Mouse (Mus musculus) liver, adult 2 months (tissue): Measurements from ENCODE around the gene Liph. TPM values are rescaled to one million over a fixed set of nuclear protein-coding genes. Genes with fewer than 3 reads are reported as not detected.

Source experiments
- DNase-seq: peaks from one replicate; pipeline ENCODE4 v3.0.0-alpha.2; 2011; ENCODE audit warnings: low read depth, low spot score; ENCODE audit errors: extremely low read depth
- H3K27ac ChIP-seq: fragments of 200-500 bp; replicated peaks from 2 replicates; pipeline ENCODE4 v1.5.1; 2012; ENCODE audit warnings: low read depth, mild to moderate bottlenecking, control low read depth, inconsistent platforms, low read length; ENCODE audit not compliant: insufficient read depth
- H3K27me3 ChIP-seq: fragments of 200-500 bp; 2 replicates; pipeline ENCODE4 v1.6.1; 2012; ENCODE audit warnings: mild to moderate bottlenecking, moderate library complexity, low read length, inconsistent platforms; ENCODE audit not compliant: control insufficient read depth, insufficient read depth
- H3K36me3 ChIP-seq: fragments of 200-500 bp; 2 replicates; pipeline ENCODE4 v1.6.1; 2012; ENCODE audit warnings: low read length, inconsistent platforms; ENCODE audit not compliant: control insufficient read depth, insufficient read depth
- H3K4me1 ChIP-seq: fragments of 200-500 bp; 2 replicates; pipeline ENCODE4 v1.6.1; 2011; ENCODE audit warnings: low read length; ENCODE audit not compliant: control insufficient read depth, insufficient read depth
- H3K4me3 ChIP-seq: fragments of 200-500 bp; 2 replicates; pipeline ENCODE4 v1.5.1; 2011; ENCODE audit warnings: low read depth, mild to moderate bottlenecking, control low read depth, low read length, moderate library complexity; ENCODE audit not compliant: insufficient read depth
- H3K79me2 ChIP-seq: fragments of 200-500 bp; 2 replicates; pipeline ENCODE4 v1.6.1; 2012; ENCODE audit warnings: inconsistent platforms, mild to moderate bottlenecking, low read length, moderate library complexity; ENCODE audit not compliant: control insufficient read depth, insufficient read depth
- H3K9ac ChIP-seq: fragments of 200-500 bp; 2 replicates; pipeline ENCODE4 v1.6.1; 2012; ENCODE audit warnings: low read depth, mild to moderate bottlenecking, control low read depth, inconsistent platforms, low read length
- CTCF ChIP-seq: fragments of 200-500 bp; IDR thresholded peaks from 2 replicates; pipeline ENCODE4 v1.5.1; 2011; ENCODE audit warnings: low read depth, low read length, control low read depth
- POLR2A ChIP-seq: fragments of 200-500 bp; IDR thresholded peaks from 2 replicates; pipeline ENCODE4 v1.6.1; 2011; ENCODE audit warnings: low read length, control low read depth; ENCODE audit not compliant: insufficient read depth; ENCODE audit errors: extremely low read depth
- WGBS: fragments of 180-500 bp; shearing (Covaris S2); methylation state at CpG from one replicate; pipeline ENCODE4 v1.1.7; 2018; 5-methylcytosine and 5-hydroxymethylcytosine counted together
- polyA plus RNA-seq: library from polyadenylated mRNA; depleted of rRNA; stranded (reverse); fragments of >200 nt; gene quantifications from 2 replicates; pipeline ENCODE4 v1.2.3, GENCODE M21; 2012; rRNA removed
- total RNA-seq: library from RNA; depleted of rRNA; stranded (reverse); fragments of >200 nt; gene quantifications from 2 replicates; pipeline ENCODE4 v1.2.3, GENCODE M21; 2014; rRNA removed

Gene Liph
- total RNA-seq (0.07 and 0.09 TPM in 2 replicates), polyA plus RNA-seq (0.12 TPM in 1 of 2 replicates, not detected in the other)

- no peaks in the 10 kb centered on the region for H3K27me3 ChIP-seq
- no peaks in the 10 kb centered on the region for H3K79me2 ChIP-seq
- peak within 1 kb of the TSS; percentile 0; the same call in 1 of the 2 replicates for H3K4me3 ChIP-seq
- H3K4me1 ChIP-seq, result no peaks in the 10 kb centered on the region
- H3K36me3 ChIP-seq, result no peaks in the 10 kb centered on the region
- no peak within 1 kb of the TSS for H3K9ac ChIP-seq
- TF ChIP-seq POLR2A (no peak), CTCF (no peak)
- 16% methylated on average over 16 of the region's 16 CpGs for WGBS
- no peak within 1 kb of the TSS for H3K27ac ChIP-seq
- DNase-seq, result no peak
Measured at GRCm38 (mm10) chr16:21995304-21995703, at the start of gene Liph. Gene Liph (minus strand): TSS chr16:21995663.

GRCm38 (mm10) chr16:22043830-22044229, 48.4 kb upstream of the Liph start:
- no peak overlapping the region for H3K9ac ChIP-seq
- H3K79me2 ChIP-seq, result no peaks in the 10 kb centered on the region
- no peaks in the 10 kb centered on the region for H3K4me1 ChIP-seq
- DNase-seq, result no peak
- TF ChIP-seq CTCF, result no peak
- no peak for TF ChIP-seq POLR2A
- H3K4me3 ChIP-seq, result no peak overlapping the region
- 76% methylated on average over 4 of the region's 4 CpGs for WGBS
- peaks cover 53% of the 10 kb centered on the region for H3K36me3 ChIP-seq
- no peaks in the 10 kb centered on the region for H3K27me3 ChIP-seq
- no peak overlapping the region for H3K27ac ChIP-seq

GRCm38 (mm10) chr16:22039978-22040377, 44.5 kb upstream of the Liph start:
- Histone ChIP-seq H3K4me3 (no peak overlapping the region), H3K36me3 (peaks cover 55% of the 10 kb centered on the region), H3K27ac (no peak overlapping the region), H3K9ac (no peak overlapping the region), H3K27me3 (no peaks in the 10 kb centered on the region), H3K79me2 (no peaks in the 10 kb centered on the region), H3K4me1 (no peaks in the 10 kb centered on the region)
- no peak for DNase-seq
- WGBS, result 95% methylated on average over 1 of the region's 1 CpGs
- no peak for TF ChIP-seq POLR2A
- TF ChIP-seq CTCF, result no peak

- Histone ChIP-seq H3K27me3 (no peaks in the 10 kb centered on the region), H3K79me2 (no peaks in the 10 kb centered on the region), H3K9ac (no peak overlapping the region), H3K36me3 (peaks cover 43% of the 10 kb centered on the region), H3K4me3 (no peak overlapping the region), H3K4me1 (no peaks in the 10 kb centered on the region), H3K27ac (no peak overlapping the region)
- 90% methylated on average over 10 of the region's 10 CpGs for WGBS
- TF ChIP-seq CTCF (no peak), POLR2A (no peak)
- no peak for DNase-seq
Measured at GRCm38 (mm10) chr16:22038554-22038953, 43.1 kb upstream of the Liph start.

- H3K9ac ChIP-seq, result no peak overlapping the region
- no peak overlapping the region for H3K27ac ChIP-seq
- H3K27me3 ChIP-seq, result no peaks in the 10 kb centered on the region
- TF ChIP-seq CTCF (no peak), POLR2A (no peak)
- no peaks in the 10 kb centered on the region for H3K4me1 ChIP-seq
- 90% methylated on average over 5 of the region's 5 CpGs for WGBS
- peaks cover 67% of the 10 kb centered on the region for H3K36me3 ChIP-seq
- no peaks in the 10 kb centered on the region for H3K79me2 ChIP-seq
- DNase-seq, result no peak
- no peak overlapping the region for H3K4me3 ChIP-seq
Measured at GRCm38 (mm10) chr16:22027474-22027873, 32.0 kb upstream of the Liph start.

- no peak overlapping the region for H3K9ac ChIP-seq
- no peaks in the 10 kb centered on the region for H3K27me3 ChIP-seq
- peaks cover 52% of the 10 kb centered on the region for H3K36me3 ChIP-seq
- H3K79me2 ChIP-seq, result no peaks in the 10 kb centered on the region; the same call in 1 of the 2 replicates
- H3K4me1 ChIP-seq, result no peaks in the 10 kb centered on the region
- 98% methylated on average over 2 of the region's 2 CpGs for WGBS
- no peak overlapping the region for H3K4me3 ChIP-seq
- no peak for TF ChIP-seq POLR2A
- TF ChIP-seq CTCF, result no peak; the same call in 1 of the 2 replicates
- DNase-seq, result no peak
- no peak overlapping the region for H3K27ac ChIP-seq
Measured at GRCm38 (mm10) chr16:22022122-22022521, 26.7 kb upstream of the Liph start.
